Mouse (Mus musculus) CH12.LX (cell line): ENCODE results near the gene Gm21969.

Source experiments
- BHLHE40 ChIP-seq: IDR thresholded peaks from 2 replicates; pipeline ENCODE4 v1.6.1; 2011; ENCODE audit warnings: mild to moderate bottlenecking, low read depth, low read length, improper control_type of control experiment
- CTCF ChIP-seq, 2 experiments: IDR thresholded peaks in 1 of 2; conservative IDR thresholded peaks in 1 of 2; 2 replicates each; pipeline ENCODE4 v1.5.1; 2011 to 2012; ENCODE audit warnings: low read depth in 2 of 2, low read length in 2 of 2, improper control_type of control experiment in 1 of 2, inconsistent platforms in 1 of 2, mild to moderate bottlenecking in 1 of 2, moderate library complexity in 1 of 2
- E2F4 ChIP-seq: IDR thresholded peaks from 2 replicates; pipeline ENCODE4 v1.6.1; 2011; ENCODE audit warnings: low read depth, low read length, improper control_type of control experiment; ENCODE audit not compliant: insufficient replicate concordance
- EP300 ChIP-seq: IDR thresholded peaks from 2 replicates; pipeline ENCODE4 v1.6.1; 2011; ENCODE audit warnings: low read length, improper control_type of control experiment
- JUN ChIP-seq: IDR thresholded peaks from 2 replicates; pipeline ENCODE4 v1.6.1; 2011; ENCODE audit warnings: low read depth, mild to moderate bottlenecking, low read length, improper control_type of control experiment, moderate library complexity; ENCODE audit not compliant: insufficient read depth
- JUND ChIP-seq: conservative IDR thresholded peaks from 2 replicates; pipeline ENCODE4 v1.6.1; 2011; ENCODE audit warnings: low read depth, low read length, improper control_type of control experiment
- MAFK ChIP-seq: IDR thresholded peaks from 2 replicates; pipeline ENCODE4 v1.6.1; 2011; ENCODE audit warnings: low read length, improper control_type of control experiment; ENCODE audit not compliant: insufficient replicate concordance
- MAX ChIP-seq: IDR thresholded peaks from 2 replicates; pipeline ENCODE4 v1.6.1; 2011; ENCODE audit warnings: low read length, improper control_type of control experiment
- MXI1 ChIP-seq: IDR thresholded peaks from 2 replicates; pipeline ENCODE4 v1.6.1; 2011; ENCODE audit warnings: mild to moderate bottlenecking, low read depth, low read length, improper control_type of control experiment
- POLR2A ChIP-seq: IDR thresholded peaks from 2 replicates; pipeline ENCODE4 v1.6.1; 2011; ENCODE audit warnings: low read depth, mild to moderate bottlenecking, improper control_type of control experiment, low read length
- TBP ChIP-seq: conservative IDR thresholded peaks from 2 replicates; pipeline ENCODE4 v1.6.1; 2011; ENCODE audit warnings: low read depth, low read length, improper control_type of control experiment
- UBTF ChIP-seq: IDR thresholded peaks from 2 replicates; pipeline ENCODE4 v1.6.1; 2012; ENCODE audit warnings: low read depth, mild to moderate bottlenecking, inconsistent platforms, low read length, improper control_type of control experiment, moderate library complexity
- USF1 ChIP-seq: IDR thresholded peaks from 2 replicates; pipeline ENCODE4 v1.6.1; 2014; ENCODE audit warnings: low read depth, mild to moderate bottlenecking, inconsistent platforms, low read length, improper control_type of control experiment
- USF2 ChIP-seq: conservative IDR thresholded peaks from 2 replicates; pipeline ENCODE4 v1.6.1; 2011; ENCODE audit warnings: low read depth, low read length, improper control_type of control experiment

- TF ChIP-seq TBP (no peak), POLR2A (no peak), CTCF (conservative IDR thresholded peaks at IDR 0.05 in 1 of 2, IDR thresholded peaks at IDR 0.05 in 1 of 2; ENCODE audit: low read depth in 2 of 2, low read length in 2 of 2) (no peak), JUN (no peak), USF2 (no peak), MAX (no peak), E2F4 (no peak), MAFK (no peak), MXI1 (no peak), JUND (no peak), BHLHE40 (no peak), EP300 (no peak), USF1 (no peak), UBTF (no peak)
Measured at GRCm38 (mm10) chr4:139702914-139703313, 99.9 kb downstream of the Gm21969 start.
